Mouse (Mus musculus) central nervous system, embryonic 14 days (tissue): ENCODE data around the gene Msh4. TPM values are rescaled to one million over a fixed set of nuclear protein-coding genes. Genes with fewer than 3 reads are reported as not detected.

Source experiments
- polyA plus RNA-seq: library from polyadenylated mRNA; depleted of rRNA; stranded (reverse); fragments of >200 nt; gene quantifications from 2 replicates; pipeline ENCODE4 v1.2.3, GENCODE M21; 2012; rRNA removed

The Msh4 gene
- 0.18 and 0.23 TPM in 2 replicates for polyA plus RNA-seq

GRCm38 (mm10) chr3:153906136-153906871 is at the start of gene Msh4:
TSS of gene Msh4 (minus strand) at chr3:153906138.

GRCm38 (mm10) chr3:153944335-153944990 is 38.5 kb upstream of the Msh4 start, which contains the start of gene Acadm:
TSS of gene Acadm (minus strand) at chr3:153944632.

GRCm38 (mm10) chr3:153912546-153913509 is 6.9 kb upstream of the Msh4 start, which contains the start of gene Rabggtb:
TSS of gene Rabggtb (minus strand) at chr3:153913009.

GRCm38 (mm10) chr3:153844030-153844429 is 61.9 kb downstream of the Msh4 start, which contains the start of gene Asb17:
TSS of gene Asb17 (plus strand) at chr3:153844209.

Other genes with a start within 250 kb of the Msh4 start
- gene St6galnac3, start 181.0 kb downstream of the Msh4 start, polyA plus RNA-seq = 14.1 and 15.7 TPM in 2 replicates
- 0.06 TPM in 1 of 2 replicates, not detected in the other for gene Asb17, start 61.9 kb downstream of the Msh4 start, polyA plus RNA-seq
- gene Rabggtb, start 6.9 kb upstream of the Msh4 start, polyA plus RNA-seq = 84.8 and 97.3 TPM in 2 replicates
- 60.7 and 70.6 TPM in 2 replicates for gene Acadm, start 38.5 kb upstream of the Msh4 start, polyA plus RNA-seq
- gene Slc44a5, start 67.3 kb upstream of the Msh4 start, polyA plus RNA-seq = 15.2 and 15.9 TPM in 2 replicates